Mouse (Mus musculus): ENCODE results near the gene Itpr2.

DNA sequence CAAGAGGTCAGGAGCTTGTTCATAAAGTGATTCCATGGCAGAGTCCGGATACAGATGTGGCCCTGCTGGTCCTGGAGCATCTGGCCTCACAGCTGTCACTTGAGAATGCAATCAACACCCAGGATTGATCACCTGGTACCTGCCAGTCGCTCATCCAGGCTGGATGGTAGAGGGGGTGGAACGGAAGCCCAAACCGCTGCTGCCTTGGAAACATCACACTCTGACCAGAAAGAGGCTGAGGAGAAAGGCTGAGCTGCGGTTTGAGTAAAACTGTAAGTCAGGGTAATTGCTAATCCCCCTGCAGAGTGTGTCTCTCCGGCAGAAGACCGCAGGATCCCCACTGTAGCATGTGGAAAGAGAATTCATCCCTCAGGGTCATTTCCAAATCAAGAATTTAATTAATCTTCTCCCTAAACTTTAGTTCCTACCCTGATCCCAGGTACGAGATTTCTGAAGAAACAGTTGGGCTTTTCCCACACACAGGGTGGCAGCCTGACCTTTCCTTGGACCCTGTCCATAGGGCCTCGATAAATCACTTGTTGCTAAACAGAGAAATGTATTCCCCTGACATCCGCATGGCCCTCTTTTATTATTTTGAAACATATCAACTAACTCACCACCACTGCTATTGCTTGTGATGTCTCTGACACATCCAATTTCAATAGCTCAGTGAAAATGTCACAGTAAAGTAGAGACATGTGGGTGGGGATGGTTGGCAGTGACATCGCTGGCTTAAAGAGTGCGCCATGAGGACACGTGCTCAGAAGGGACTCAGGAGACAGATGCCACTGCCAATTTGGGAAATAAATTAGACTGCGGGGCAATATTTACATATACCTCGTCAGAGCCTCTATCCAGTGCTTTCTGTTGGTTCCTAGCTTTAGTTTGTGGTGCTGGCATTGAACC is 418.7 kb downstream of the Itpr2 start:
- TF ChIP-seq POLR2A (IDR thresholded peaks at IDR 0.05; ENCODE audit: borderline replicate concordance, low read depth, low read length) = no peak
- TF ChIP-seq CTCF (IDR thresholded peaks at IDR 0.05; ENCODE audit: low read depth, low read length) = no peak
